Mouse (Mus musculus) midbrain, embryonic 14.5 days (tissue): ENCODE measurements at regions not wholly inside any gene's neighbourhood (a gene's known extent, or its start where the extent isn't known, plus 50 kb on each side); places are given as distances from the start of the nearest gene placed in this dataset.
"Not testable (repeated sequence)": the region's sequence is repeated elsewhere in the genome, so short reads cannot be mapped to it uniquely, and the experiment has no call there.

Experiments
- ATAC-seq: fragments of 200-750 bp; cut with Nextera tagmentation; 2 replicates; pipeline ENCODE4 v1.8.0; 2017; ENCODE audit warnings: moderate number of reproducible peaks, moderate library complexity; ENCODE audit not compliant: low FRiP score, low TSS enrichment
- DNase-seq: peaks from one replicate; pipeline ENCODE4 v3.0.0-alpha.2; 2015
- H3K27ac ChIP-seq: fragments of 300-500 bp; sonication (generic); replicated peaks from 2 replicates; pipeline ENCODE4 v1.5.1; 2014; ENCODE audit warnings: mild to moderate bottlenecking, low read depth, low read length, moderate library complexity
- H3K27me3 ChIP-seq: fragments of 300-500 bp; sonication (generic); 2 replicates; pipeline ENCODE4 v1.6.1; 2014; ENCODE audit warnings: low read length, control low read depth, mixed read lengths; ENCODE audit not compliant: control insufficient read depth, insufficient read depth
- H3K36me3 ChIP-seq: fragments of 300-500 bp; sonication (generic); 2 replicates; pipeline ENCODE4 v1.6.1; 2014; ENCODE audit warnings: low read length, control low read depth; ENCODE audit not compliant: control insufficient read depth, insufficient read depth
- H3K4me1 ChIP-seq: fragments of 300-500 bp; sonication (generic); 2 replicates; pipeline ENCODE4 v1.6.1; 2014; ENCODE audit warnings: mild to moderate bottlenecking, antibody characterized with exemption, low read length, control low read depth; ENCODE audit not compliant: control insufficient read depth, insufficient read depth
- H3K4me2 ChIP-seq: fragments of 300-500 bp; sonication (generic); 2 replicates; pipeline ENCODE4 v1.6.1; 2014; ENCODE audit warnings: mild to moderate bottlenecking, low read length, moderate library complexity
- H3K4me3 ChIP-seq: fragments of 300-500 bp; sonication (generic); replicated peaks from 2 replicates; pipeline ENCODE4 v1.5.1; 2014; ENCODE audit warnings: low read depth, low read length
- H3K9ac ChIP-seq: fragments of 300-500 bp; sonication (generic); replicated peaks from 2 replicates; pipeline ENCODE4 v1.6.1; 2014; ENCODE audit warnings: mild to moderate bottlenecking, low read length, moderate library complexity
- H3K9me3 ChIP-seq: fragments of 300-500 bp; sonication (generic); 2 replicates; pipeline ENCODE4 v1.6.1; 2016; ENCODE audit warnings: low read length, control low read depth, mixed read lengths; ENCODE audit not compliant: control insufficient read depth
- WGBS: fragments of 180-500 bp; shearing (Covaris S2); extraction: QIAGEN DNeasy Blood & Tissue Kit; methylation state at CpG from one replicate; pipeline ENCODE4 v1.1.7; 2014; 5-methylcytosine and 5-hydroxymethylcytosine counted together

DNA sequence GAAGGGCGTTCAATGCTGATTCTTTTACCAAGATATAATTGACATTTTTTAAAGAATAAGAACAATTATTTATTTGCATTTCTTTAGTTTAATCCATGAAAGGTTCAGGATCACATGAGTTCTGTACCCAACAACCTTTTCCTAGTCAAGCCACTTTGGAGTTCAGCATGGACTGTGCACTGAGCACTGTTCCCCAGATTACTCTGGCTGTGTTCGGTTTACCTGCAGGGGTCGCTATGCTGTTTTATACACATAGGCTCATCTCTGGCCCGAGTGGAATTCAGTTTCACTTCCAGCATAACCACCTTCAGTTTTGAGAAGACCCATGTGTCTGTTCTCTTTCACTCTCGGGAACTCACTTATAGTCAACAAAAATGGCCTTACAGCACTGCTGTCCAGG lies 93.5 kb upstream of the Smarcad1 start:
- H3K4me3 ChIP-seq, H3K4me2 ChIP-seq, H3K36me3 ChIP-seq, H3K9ac ChIP-seq, H3K9me3 ChIP-seq, H3K4me1 ChIP-seq, DNase-seq, H3K27ac ChIP-seq, ATAC-seq, H3K27me3 ChIP-seq: not testable (repeated sequence)
- WGBS: 81% methylated on average over 5 of the region's 5 CpGs

- DNase-seq: peak; percentile 57
- no peaks in the 10 kb centered on the region for H3K36me3 ChIP-seq
- 25% methylated on average over 16 of the region's 16 CpGs for WGBS
- H3K9me3 ChIP-seq: no peaks in the 10 kb centered on the region
- H3K4me2 ChIP-seq: peak overlapping the region; percentile 39
- H3K27ac ChIP-seq: peak overlapping the region; percentile 46
- 0 out of 2 replicates have a peak, but pooled peaks cover 8% of the 10 kb centered on the region for H3K4me1 ChIP-seq
- no peaks in the 10 kb centered on the region for H3K27me3 ChIP-seq
- no peak overlapping the region for H3K9ac ChIP-seq
- peak; percentile 57; the same call in 1 of the 2 replicates for ATAC-seq
- H3K4me3 ChIP-seq: no peak overlapping the region; the same call in 1 of the 2 replicates
Observed at GRCm38 (mm10) chr6:64961608-64962486, 80.5 kb upstream of the Smarcad1 start.

- H3K27ac ChIP-seq: no peak overlapping the region; the same call in 1 of the 2 replicates
- H3K4me3 ChIP-seq: no peak overlapping the region
- DNase-seq (peak; percentile 13), ATAC-seq (no peak)
- no peak overlapping the region for H3K9ac ChIP-seq
- no peaks in the 10 kb centered on the region for H3K9me3 ChIP-seq
- H3K36me3 ChIP-seq: no peaks in the 10 kb centered on the region
- no peaks in the 10 kb centered on the region for H3K27me3 ChIP-seq
- H3K4me1 ChIP-seq: 0 out of 2 replicates have a peak, but pooled peaks cover 8% of the 10 kb centered on the region
- WGBS: 48% methylated on average over 5 of the region's 5 CpGs
- H3K4me2 ChIP-seq: peak overlapping the region; percentile 8; the same call in 1 of the 2 replicates
Observed at GRCm38 (mm10) chr6:64962612-64963011, 79.8 kb upstream of the Smarcad1 start.

GRCm38 (mm10) chr6:64964664-64965063 lies 77.7 kb upstream of the Smarcad1 start:
- H3K27me3 ChIP-seq: no peaks in the 10 kb centered on the region
- ATAC-seq (no peak), DNase-seq (no peak)
- 0 out of 2 replicates have a peak, but pooled peaks cover 8% of the 10 kb centered on the region for H3K4me1 ChIP-seq
- no peaks in the 10 kb centered on the region for H3K36me3 ChIP-seq
- H3K27ac ChIP-seq: no peak overlapping the region
- H3K4me2 ChIP-seq: no peak overlapping the region
- H3K9me3 ChIP-seq: no peaks in the 10 kb centered on the region
- H3K4me3 ChIP-seq: no peak overlapping the region
- no peak overlapping the region for H3K9ac ChIP-seq
- 86% methylated on average over 6 of the region's 6 CpGs for WGBS

DNA sequence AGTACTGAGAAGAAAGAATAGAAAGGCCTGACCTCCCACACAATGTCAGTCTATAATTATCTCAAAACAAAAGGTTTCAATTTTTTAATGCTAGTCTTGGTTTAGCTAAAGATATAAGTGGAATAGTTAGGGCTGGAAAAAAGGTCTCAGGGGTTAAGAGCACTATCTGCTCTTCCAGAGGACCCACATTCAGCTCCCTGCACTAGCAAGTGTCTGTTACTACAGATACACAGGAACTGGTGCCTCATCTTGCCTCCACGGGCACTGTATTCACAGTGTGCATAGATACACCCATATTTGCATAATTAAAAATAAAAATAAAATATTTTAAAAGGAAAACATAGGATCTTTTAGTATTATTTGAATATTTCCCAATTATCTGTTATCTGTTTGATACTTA lies 77.2 kb upstream of the Smarcad1 start:
- H3K4me1 ChIP-seq: 0 out of 2 replicates have a peak, but pooled peaks cover 8% of the 10 kb centered on the region
- DNase-seq (no peak), ATAC-seq (no peak)
- no peak overlapping the region for H3K9ac ChIP-seq
- H3K4me2 ChIP-seq: no peak overlapping the region
- H3K36me3 ChIP-seq: no peaks in the 10 kb centered on the region
- WGBS: 87% methylated on average over 1 of the region's 1 CpGs
- H3K27ac ChIP-seq: no peak overlapping the region
- no peak overlapping the region for H3K4me3 ChIP-seq
- H3K27me3 ChIP-seq: no peaks in the 10 kb centered on the region
- H3K9me3 ChIP-seq: no peaks in the 10 kb centered on the region

DNA sequence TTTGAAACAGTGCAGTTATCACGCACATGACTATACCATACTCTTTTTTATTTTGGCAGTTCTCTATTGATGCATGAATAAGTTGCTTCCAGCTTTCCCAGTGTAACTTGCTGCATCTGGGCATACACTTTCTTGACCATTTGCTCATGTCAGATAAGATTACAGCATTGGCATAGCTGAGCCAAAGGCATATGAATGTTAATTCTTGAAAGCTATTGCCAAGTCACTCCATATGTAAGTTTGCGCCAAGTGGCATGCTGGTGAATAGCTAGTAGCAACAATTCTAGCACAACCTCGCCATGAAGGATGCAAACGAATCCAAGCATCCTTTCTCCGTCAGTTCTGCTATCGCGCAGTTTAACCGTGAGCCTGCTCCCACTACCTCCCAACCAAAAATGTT lies 72.2 kb upstream of the Smarcad1 start:
- Histone ChIP-seq H3K27ac (no peak overlapping the region), H3K27me3 (no peaks in the 10 kb centered on the region), H3K4me2 (no peak overlapping the region), H3K9ac (no peak overlapping the region), H3K4me3 (no peak overlapping the region), H3K4me1 (no peaks in the 10 kb centered on the region), H3K9me3 (no peaks in the 10 kb centered on the region), H3K36me3 (no peaks in the 10 kb centered on the region)
- 89% methylated on average over 8 of the region's 8 CpGs for WGBS
- ATAC-seq: no peak
- DNase-seq: no peak

DNA sequence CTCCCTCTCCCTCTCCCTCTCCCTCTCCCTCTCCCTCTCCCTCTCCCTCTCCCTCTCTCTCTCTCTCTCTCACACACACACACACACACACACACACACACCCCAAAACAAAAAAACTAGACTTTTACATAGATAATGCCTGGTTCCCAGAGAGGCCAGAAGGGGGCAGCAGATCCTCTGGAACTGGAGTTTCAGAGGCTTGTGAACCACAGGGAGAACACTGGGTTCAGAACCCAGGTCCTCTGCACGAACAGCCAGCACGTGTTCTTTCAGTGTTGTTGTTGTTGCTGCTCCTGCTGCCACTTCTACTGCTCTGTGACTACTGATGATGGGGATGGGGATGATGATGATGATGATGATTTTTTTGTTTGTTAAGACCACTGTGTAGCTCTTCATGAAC lies 68.4 kb upstream of the Smarcad1 start:
- H3K27me3 ChIP-seq: no peaks in the 10 kb centered on the region
- no peak for ATAC-seq
- H3K9me3 ChIP-seq: no peaks in the 10 kb centered on the region
- H3K4me1 ChIP-seq: no peaks in the 10 kb centered on the region
- DNase-seq: peak; percentile 31
- H3K36me3 ChIP-seq: no peaks in the 10 kb centered on the region
- no peak overlapping the region for H3K4me2 ChIP-seq
- 30% methylated on average over 2 of the region's 2 CpGs for WGBS
- no peak overlapping the region for H3K27ac ChIP-seq
- H3K9ac ChIP-seq: no peak overlapping the region
- H3K4me3 ChIP-seq: no peak overlapping the region

DNA sequence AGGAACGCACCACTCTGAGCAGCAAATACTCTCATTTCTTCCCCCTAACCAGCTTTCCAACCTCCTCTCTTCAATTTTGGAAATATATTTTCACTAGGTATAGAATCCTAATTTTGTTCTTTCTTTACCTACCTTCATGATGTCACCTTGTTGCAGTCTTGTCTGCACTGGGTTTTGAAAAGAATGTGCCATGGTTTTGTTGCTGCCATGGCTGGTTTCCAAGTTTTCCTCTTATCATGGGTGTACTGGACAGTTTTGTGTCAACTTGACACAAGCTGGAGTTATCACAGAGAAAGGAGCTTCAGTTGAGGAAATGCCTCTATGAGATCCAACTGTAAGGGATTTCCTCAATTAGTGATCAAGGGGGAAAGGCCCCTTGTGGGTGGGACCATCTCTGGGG lies 67.9 kb upstream of the Smarcad1 start:
- H3K4me2 ChIP-seq, H3K27ac ChIP-seq, H3K4me1 ChIP-seq, H3K9ac ChIP-seq, H3K36me3 ChIP-seq, DNase-seq, H3K4me3 ChIP-seq, H3K27me3 ChIP-seq, ATAC-seq, H3K9me3 ChIP-seq: not testable (repeated sequence)
- 94% methylated on average over 1 of the region's 1 CpGs for WGBS

DNA sequence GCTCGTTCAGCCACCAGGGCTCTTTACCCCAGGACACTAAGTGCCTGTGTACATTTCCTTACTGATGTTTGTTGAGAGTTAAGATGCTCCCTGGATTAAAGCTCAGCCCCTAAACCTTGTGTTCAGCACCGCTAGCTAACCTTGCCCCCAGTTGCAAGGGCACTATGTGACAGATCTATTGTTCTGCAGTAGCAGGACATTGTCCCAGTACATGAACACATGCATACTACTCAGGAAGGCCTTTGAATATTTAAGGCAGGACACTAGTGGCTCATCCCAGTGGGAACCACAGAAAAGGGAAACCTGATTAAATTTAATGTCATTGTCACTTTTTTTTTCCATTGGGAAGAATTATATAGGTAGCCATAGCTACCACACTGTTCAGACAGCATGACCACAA lies 60.3 kb upstream of the Smarcad1 start:
- Histone ChIP-seq H3K9ac (no peak overlapping the region), H3K4me3 (no peak overlapping the region), H3K27ac (no peak overlapping the region), H3K9me3 (no peaks in the 10 kb centered on the region), H3K4me2 (no peak overlapping the region), H3K27me3 (no peaks in the 10 kb centered on the region), H3K4me1 (no peaks in the 10 kb centered on the region), H3K36me3 (no peaks in the 10 kb centered on the region)
- no peak for DNase-seq
- ATAC-seq: no peak
- WGBS: 8% methylated on average over 2 of the region's 2 CpGs
